Mouse (Mus musculus) cerebellum, adult 18-20 months (tissue): ENCODE data around the gene Bglap3.
A peak's percentile ranks its signal among the peaks of the same experiment; 100 is the strongest.
"Not testable (repeated sequence)": the region's sequence is repeated elsewhere in the genome, so short reads cannot be mapped to it uniquely, and the experiment has no call there.

Experiments used
- DNase-seq, 2 experiments: peaks; one replicate each; pipeline ENCODE4 v3.0.0; 2021

Gene Bglap3

GRCm38 (mm10) chr3:88375750-88376626, 3.4 kb upstream of the Bglap3 start:
- not testable (repeated sequence) for DNase-seq

GRCm38 (mm10) chr3:88368511-88368910, 4.0 kb downstream of the Bglap3 start:
- not testable (repeated sequence) for DNase-seq

- not testable (repeated sequence) for DNase-seq
These were observed 5.0 kb downstream of the Bglap3 start for GRCm38 (mm10) chr3:88367517-88367916.

- DNase-seq, result not testable (repeated sequence)
These were observed 5.6 kb downstream of the Bglap3 start for GRCm38 (mm10) chr3:88366830-88367428.

- DNase-seq, result no peak
These were observed 6.7 kb downstream of the Bglap3 start for GRCm38 (mm10) chr3:88365705-88366361.

GRCm38 (mm10) chr3:88364337-88364736, 8.2 kb downstream of the Bglap3 start, which contains the start of gene Paqr6:
Gene Paqr6, plus strand, starts transcription at chr3:88364584.
- DNase-seq, result peak in 1 of 2 experiments; percentile 44

GRCm38 (mm10) chr3:88363700-88364099, 8.8 kb downstream of the Bglap3 start:
- peak in 1 of 2 experiments; percentile 35 for DNase-seq

GRCm38 (mm10) chr3:88361612-88362313, 10.8 kb downstream of the Bglap3 start:
- peak in 1 of 2 experiments; percentile 27 for DNase-seq

GRCm38 (mm10) chr3:88361096-88361495, 11.4 kb downstream of the Bglap3 start:
- no peak for DNase-seq

GRCm38 (mm10) chr3:88359989-88360388, 12.6 kb downstream of the Bglap3 start:
- no peak for DNase-seq

GRCm38 (mm10) chr3:88359584-88359983, 13.0 kb downstream of the Bglap3 start:
- no peak for DNase-seq

GRCm38 (mm10) chr3:88354396-88355165, 18.0 kb downstream of the Bglap3 start:
- peak in 1 of 2 experiments; percentile 65 for DNase-seq

- DNase-seq, result peak; percentile 68
These were observed 19.6 kb downstream of the Bglap3 start for GRCm38 (mm10) chr3:88352907-88353306.

GRCm38 (mm10) chr3:88350732-88351131, 21.8 kb downstream of the Bglap3 start:
- DNase-seq, result no peak

- DNase-seq, result no peak
These were observed 33.5 kb downstream of the Bglap3 start for GRCm38 (mm10) chr3:88339006-88339405.

- no peak for DNase-seq
These were observed 34.2 kb downstream of the Bglap3 start for GRCm38 (mm10) chr3:88338316-88338715.

- DNase-seq, result no peak
These were observed 35.0 kb downstream of the Bglap3 start for GRCm38 (mm10) chr3:88337367-88338020.

- DNase-seq, result peak; percentile 95
These were observed 36.2 kb downstream of the Bglap3 start, which contains the start of the genes Tmem79 and Smg5 for GRCm38 (mm10) chr3:88336058-88337013. Gene Tmem79, minus strand, starts transcription at chr3:88336148. Gene Smg5, plus strand, starts transcription at chr3:88336260.

GRCm38 (mm10) chr3:88335436-88336053, 37.0 kb downstream of the Bglap3 start:
- peak in 1 of 2 experiments; percentile 14 for DNase-seq
